Mouse (Mus musculus): Measurements from ENCODE around the gene Smco2. TPM values are rescaled to one million over a fixed set of nuclear protein-coding genes. Genes with fewer than 3 reads are reported as not detected.

The Smco2 gene
- polyA plus RNA-seq, 2 experiments = not detected

DNA sequence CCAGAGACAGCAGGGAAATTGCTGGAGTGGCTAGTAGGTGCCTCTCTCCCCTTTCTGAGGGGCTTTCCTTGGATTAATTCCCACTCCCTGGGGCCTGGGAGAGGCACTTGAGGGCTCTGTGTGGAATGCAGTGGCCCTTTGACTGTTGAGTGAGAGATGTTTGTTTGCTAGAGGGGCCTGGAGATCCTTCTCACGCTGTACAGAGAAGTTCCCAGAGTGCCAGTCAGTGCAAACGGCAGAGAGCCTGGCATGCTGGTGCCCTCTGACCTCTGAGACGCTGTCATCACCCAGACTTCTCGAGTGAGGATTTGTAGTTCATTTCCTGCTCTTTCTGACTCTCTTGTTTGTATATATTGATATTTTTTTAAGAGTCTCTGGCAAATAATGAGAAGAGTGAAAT is 14.1 kb upstream of the Smco2 start:
- no peak overlapping the region for H3K27ac ChIP-seq
- H3K4me2 ChIP-seq (ENCODE audit: low read depth) = no peak overlapping the region
- no peak overlapping the region for H3K4me3 ChIP-seq (ENCODE audit: insufficient read depth in 1 of 2, low read depth in 2 of 2, low read length in 2 of 2)
- no peaks in the 10 kb centered on the region for H3K9me3 ChIP-seq (ENCODE audit: control insufficient read depth, low read length)
- H3K9ac ChIP-seq (replicated peaks) = no peak overlapping the region
- H3K36me3 ChIP-seq (replicated peaks; ENCODE audit: control insufficient read depth, insufficient read depth, low read depth) = no peaks in the 10 kb centered on the region
- 51% methylated on average over 4 of the region's 4 CpGs for WGBS (ENCODE audit: insufficient replicate concordance)
- no peak for DNase-seq (ENCODE audit: low read depth in 3 of 3, low spot score in 3 of 3)
- no peak for ATAC-seq (ENCODE audit: insufficient read depth)
- H3K27me3 ChIP-seq (ENCODE audit: control insufficient read depth, insufficient read depth, low read length) = no peaks in the 10 kb centered on the region
- TF ChIP-seq EP300 (IDR thresholded peaks at IDR 0.05; ENCODE audit: low read depth) (no peak), CTCF (IDR thresholded peaks at IDR 0.05; ENCODE audit: low read depth) (no peak)
- H3K4me1 ChIP-seq (replicated peaks; ENCODE audit: control insufficient read depth in 2 of 2, insufficient read depth in 2 of 2, low read length in 1 of 2) = no peaks in the 10 kb centered on the region

- TF ChIP-seq EP300 (IDR thresholded peaks at IDR 0.05; ENCODE audit: low read depth) (no peak), CTCF (IDR thresholded peaks at IDR 0.05; ENCODE audit: low read depth) (no peak)
- no peaks in the 10 kb centered on the region for H3K27me3 ChIP-seq (ENCODE audit: control insufficient read depth, insufficient read depth, low read length)
- no peaks in the 10 kb centered on the region for H3K9me3 ChIP-seq (ENCODE audit: control insufficient read depth, low read length)
- H3K4me3 ChIP-seq (ENCODE audit: insufficient read depth in 1 of 2, low read depth in 2 of 2, low read length in 2 of 2) = no peak overlapping the region
- WGBS (ENCODE audit: insufficient replicate concordance) = 52% methylated on average over 7 of the region's 7 CpGs
- no peak overlapping the region for H3K9ac ChIP-seq (replicated peaks)
- H3K4me1 ChIP-seq (replicated peaks; ENCODE audit: control insufficient read depth in 2 of 2, insufficient read depth in 2 of 2, low read length in 1 of 2) = no peaks in the 10 kb centered on the region; a peak in 1 of 4 replicates
- ATAC-seq (ENCODE audit: insufficient read depth) (no peak), DNase-seq (ENCODE audit: low read depth in 3 of 3, low spot score in 3 of 3) (no peak)
- H3K36me3 ChIP-seq (replicated peaks; ENCODE audit: control insufficient read depth, insufficient read depth, low read depth) = no peaks in the 10 kb centered on the region
- H3K27ac ChIP-seq = no peak overlapping the region
- H3K4me2 ChIP-seq (ENCODE audit: low read depth) = no peak overlapping the region
These were observed 12.6 kb upstream of the Smco2 start for GRCm38 (mm10) chr6:146837316-146837715.

DNA sequence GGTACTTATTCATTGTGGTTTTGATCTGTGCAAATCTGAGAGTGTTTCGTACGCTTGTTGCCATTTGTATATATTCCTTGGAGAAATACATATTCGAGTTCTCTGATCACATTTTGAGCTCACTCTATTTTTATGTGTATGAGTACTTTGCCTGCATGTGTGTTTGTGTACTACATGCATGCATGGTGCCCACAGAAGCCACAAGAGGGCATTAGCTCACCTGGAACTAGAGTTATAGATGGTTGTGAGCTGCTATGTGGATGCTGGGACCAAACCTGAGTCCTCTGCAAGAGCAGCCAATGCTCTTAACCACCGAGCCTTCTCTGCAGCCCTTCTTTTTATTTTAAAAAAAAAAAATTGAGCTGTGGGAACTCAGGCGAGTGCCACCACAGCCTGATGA is 11.5 kb upstream of the Smco2 start:
- no peak for ATAC-seq (ENCODE audit: insufficient read depth)
- Histone ChIP-seq H3K27ac (no peak overlapping the region), H3K36me3 (replicated peaks; ENCODE audit: control insufficient read depth, insufficient read depth, low read depth) (no peaks in the 10 kb centered on the region), H3K9me3 (ENCODE audit: control insufficient read depth, low read length) (no peaks in the 10 kb centered on the region), H3K4me3 (ENCODE audit: insufficient read depth in 1 of 2, low read depth in 2 of 2, low read length in 2 of 2) (no peak overlapping the region), H3K9ac (replicated peaks) (no peak overlapping the region), H3K27me3 (ENCODE audit: control insufficient read depth, insufficient read depth, low read length) (no peaks in the 10 kb centered on the region), H3K4me1 (replicated peaks; ENCODE audit: control insufficient read depth in 2 of 2, insufficient read depth in 2 of 2, low read length in 1 of 2) (peaks cover 0 to 1% of the 10 kb centered on the region in 2 experiments; a peak in 1 of 4 replicates), H3K4me2 (ENCODE audit: low read depth) (no peak overlapping the region)
- no peak for TF ChIP-seq EP300 (IDR thresholded peaks at IDR 0.05; ENCODE audit: low read depth)
- no peak for TF ChIP-seq CTCF (IDR thresholded peaks at IDR 0.05; ENCODE audit: low read depth)
- no peak for DNase-seq (ENCODE audit: low read depth in 3 of 3, low spot score in 3 of 3)
- WGBS (ENCODE audit: insufficient replicate concordance) = 64% methylated on average over 5 of the region's 5 CpGs

DNA sequence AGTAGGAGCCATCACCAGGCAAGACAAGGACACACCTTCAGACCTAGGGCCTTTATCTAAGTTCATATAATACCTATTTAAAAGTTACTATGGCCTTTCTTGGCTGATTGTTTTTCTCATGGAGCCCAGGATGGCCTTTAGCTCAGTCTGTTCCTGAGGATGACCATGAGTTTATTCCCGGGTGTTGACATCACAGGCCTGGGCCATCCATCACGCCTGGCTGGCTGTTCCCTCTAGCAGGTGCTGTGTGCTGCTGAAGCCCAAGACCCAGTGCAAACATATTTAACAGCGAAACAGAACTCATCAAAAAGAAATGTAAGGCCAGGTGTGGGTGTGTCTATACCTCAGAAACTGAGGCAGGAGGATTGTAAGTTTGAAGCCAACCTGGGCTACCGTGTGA is 11.0 kb upstream of the Smco2 start:
- DNase-seq (ENCODE audit: low read depth in 3 of 3, low spot score in 3 of 3) (no peak), ATAC-seq (ENCODE audit: insufficient read depth) (no peak)
- Histone ChIP-seq H3K4me3 (ENCODE audit: insufficient read depth in 1 of 2, low read depth in 2 of 2, low read length in 2 of 2) (no peak overlapping the region), H3K4me2 (ENCODE audit: low read depth) (no peak overlapping the region), H3K36me3 (replicated peaks; ENCODE audit: control insufficient read depth, insufficient read depth, low read depth) (no peaks in the 10 kb centered on the region), H3K9me3 (ENCODE audit: control insufficient read depth, low read length) (no peaks in the 10 kb centered on the region), H3K27me3 (ENCODE audit: control insufficient read depth, insufficient read depth, low read length) (no peaks in the 10 kb centered on the region), H3K9ac (replicated peaks) (no peak overlapping the region), H3K4me1 (replicated peaks; ENCODE audit: control insufficient read depth in 2 of 2, insufficient read depth in 2 of 2, low read length in 1 of 2) (peaks cover 0 to 1% of the 10 kb centered on the region in 2 experiments; a peak in 1 of 4 replicates), H3K27ac (no peak overlapping the region)
- no peak for TF ChIP-seq EP300 (IDR thresholded peaks at IDR 0.05; ENCODE audit: low read depth)
- TF ChIP-seq CTCF (IDR thresholded peaks at IDR 0.05; ENCODE audit: low read depth) = no peak
- WGBS (ENCODE audit: insufficient replicate concordance) = 72% methylated on average over 4 of the region's 4 CpGs

GRCm38 (mm10) chr6:146844867-146845266 is 5.0 kb upstream of the Smco2 start:
- H3K36me3 ChIP-seq (replicated peaks; ENCODE audit: control insufficient read depth, insufficient read depth, low read depth) = no peaks in the 10 kb centered on the region
- no peak overlapping the region for H3K9ac ChIP-seq (replicated peaks)
- DNase-seq (ENCODE audit: low read depth in 3 of 3, low spot score in 3 of 3) (no peak), ATAC-seq (ENCODE audit: insufficient read depth) (no peak)
- H3K4me2 ChIP-seq (ENCODE audit: low read depth) = no peak overlapping the region
- H3K27ac ChIP-seq = no peak overlapping the region
- peaks cover under 1 to 11% of the 10 kb centered on the region in 2 experiments; a peak in 3 of 4 replicates for H3K4me1 ChIP-seq (replicated peaks; ENCODE audit: control insufficient read depth in 2 of 2, insufficient read depth in 2 of 2, low read length in 1 of 2)
- no peak overlapping the region for H3K4me3 ChIP-seq (ENCODE audit: insufficient read depth in 1 of 2, low read depth in 2 of 2, low read length in 2 of 2)
- TF ChIP-seq EP300 (IDR thresholded peaks at IDR 0.05; ENCODE audit: low read depth) (no peak), CTCF (IDR thresholded peaks at IDR 0.05; ENCODE audit: low read depth) (no peak)
- H3K27me3 ChIP-seq (ENCODE audit: control insufficient read depth, insufficient read depth, low read length) = no peaks in the 10 kb centered on the region
- no peaks in the 10 kb centered on the region for H3K9me3 ChIP-seq (ENCODE audit: control insufficient read depth, low read length)
- WGBS (ENCODE audit: insufficient replicate concordance) = 63% methylated on average over 6 of the region's 6 CpGs
